Mouse (Mus musculus) heart, adult 18-20 months (tissue): ENCODE measurements around the gene Clec4g. TPM values are rescaled to one million over a fixed set of nuclear protein-coding genes. Genes with fewer than 3 reads are reported as not detected.
A peak's percentile ranks its signal among the peaks of the same experiment; 100 is the strongest.
"Not testable (repeated sequence)": the region's sequence is repeated elsewhere in the genome, so short reads cannot be mapped to it uniquely, and the experiment has no call there.

ENCODE experiments used
- DNase-seq, 2 experiments: peaks; one replicate each; pipeline ENCODE4 v3.0.0; 2021 to 2022; ENCODE audit warnings: mixed read lengths in 1 of 2
- long read RNA-seq, 2 experiments: library from polyadenylated mRNA; stranded (forward); transcript quantifications; one replicate each; pipeline ENCODE4 v2.0.0; 2021
- total RNA-seq, 2 experiments: library from RNA; stranded (reverse); gene quantifications; 2 replicates each; pipeline ENCODE4 v1.2.3; 2021

Gene Clec4g
- 1 to 10 TPM in 1 of 2 experiments, under 1 TPM in 1; 0.47 to 1.0 TPM for total RNA-seq
- long read RNA-seq, experiment 1, partial matches to known transcripts: 0 of 1 reads
- long read RNA-seq, experiment 1, other reads (novel, unspliced or antisense): 1 of 1 reads
- long read RNA-seq, experiment 2: 0 reads

GRCm38 (mm10) chr8:3720551-3720950 is at the start of gene Clec4g:
Clec4g (minus strand) TSS chr8:3720651.
- DNase-seq: no peak

- not testable (repeated sequence) for DNase-seq
These were observed 48.2 kb upstream of the Clec4g start for GRCm38 (mm10) chr8:3768641-3769040.

- peak; percentile 18 to 52 for DNase-seq
These were observed 33.9 kb upstream of the Clec4g start for GRCm38 (mm10) chr8:3754261-3754850.

GRCm38 (mm10) chr8:3748761-3749160 is 28.3 kb upstream of the Clec4g start, which contains the start of gene Cd209a:
Cd209a (minus strand) TSS chr8:3748984.
- DNase-seq: peak in 1 of 2 experiments; percentile 8

- no peak for DNase-seq
These were observed 16.5 kb upstream of the Clec4g start for GRCm38 (mm10) chr8:3736947-3737346.

- no peak for DNase-seq
These were observed 15.1 kb upstream of the Clec4g start for GRCm38 (mm10) chr8:3735599-3735998.

GRCm38 (mm10) chr8:3734084-3734483 is 13.6 kb upstream of the Clec4g start:
- DNase-seq: no peak

GRCm38 (mm10) chr8:3721041-3721440 is 590 bp upstream of the Clec4g start:
- no peak for DNase-seq

- DNase-seq: peak; percentile 82
These were observed 1.9 kb downstream of the Clec4g start for GRCm38 (mm10) chr8:3718559-3718958.

GRCm38 (mm10) chr8:3717321-3717954 is 3.0 kb downstream of the Clec4g start:
- peak; percentile 32 to 59 for DNase-seq

- DNase-seq: peak; percentile 8 to 59
These were observed 8.8 kb downstream of the Clec4g start for GRCm38 (mm10) chr8:3711646-3712045.

GRCm38 (mm10) chr8:3710312-3710711 is 10.1 kb downstream of the Clec4g start:
- no peak for DNase-seq

GRCm38 (mm10) chr8:3707611-3708010 is 12.8 kb downstream of the Clec4g start:
- no peak for DNase-seq

GRCm38 (mm10) chr8:3705711-3706110 is 14.7 kb downstream of the Clec4g start:
- peak in 1 of 2 experiments; percentile 23 for DNase-seq

- DNase-seq: no peak
These were observed 19.0 kb downstream of the Clec4g start for GRCm38 (mm10) chr8:3701491-3701890.

GRCm38 (mm10) chr8:3694121-3694520 is 26.3 kb downstream of the Clec4g start, which contains the start of gene Fcer2a:
Fcer2a (minus strand) TSS chr8:3694175.
- no peak for DNase-seq

GRCm38 (mm10) chr8:3690774-3691173 is 29.7 kb downstream of the Clec4g start:
- no peak for DNase-seq

GRCm38 (mm10) chr8:3687537-3687936 is 32.9 kb downstream of the Clec4g start:
- DNase-seq: no peak

- DNase-seq: no peak
These were observed 35.0 kb downstream of the Clec4g start for GRCm38 (mm10) chr8:3685422-3685821.

- DNase-seq: no peak
These were observed 35.9 kb downstream of the Clec4g start for GRCm38 (mm10) chr8:3684530-3684929.

GRCm38 (mm10) chr8:3683408-3684176 is 36.9 kb downstream of the Clec4g start:
- no peak for DNase-seq

GRCm38 (mm10) chr8:3682435-3682834 is 38.0 kb downstream of the Clec4g start:
- no peak for DNase-seq

- DNase-seq: no peak
These were observed 40.8 kb downstream of the Clec4g start for GRCm38 (mm10) chr8:3679656-3680055.
